Mouse (Mus musculus) embryonic fibroblast, embryonic 13.5 days (primary cell): ENCODE measurements around the gene Tnnc2.

Experiments
- CTCF ChIP-seq: IDR thresholded peaks from 2 replicates; pipeline ENCODE4 v1.5.1; 2011; ENCODE audit warnings: mild to moderate bottlenecking, control low read depth, low read length, moderate library complexity, borderline replicate concordance; ENCODE audit not compliant: insufficient read depth
- POLR2A ChIP-seq: IDR thresholded peaks from 2 replicates; pipeline ENCODE4 v1.6.1; 2011; ENCODE audit warnings: low read depth, mild to moderate bottlenecking, control low read depth, low read length, moderate library complexity

- no peak for TF ChIP-seq CTCF
- TF ChIP-seq POLR2A, result no peak
Measured at GRCm38 (mm10) chr2:164817703-164818102, 37.9 kb upstream of the Tnnc2 start.
